Mouse (Mus musculus): ENCODE measurements around the gene Ly6g6f.

The Ly6g6f gene

DNA sequence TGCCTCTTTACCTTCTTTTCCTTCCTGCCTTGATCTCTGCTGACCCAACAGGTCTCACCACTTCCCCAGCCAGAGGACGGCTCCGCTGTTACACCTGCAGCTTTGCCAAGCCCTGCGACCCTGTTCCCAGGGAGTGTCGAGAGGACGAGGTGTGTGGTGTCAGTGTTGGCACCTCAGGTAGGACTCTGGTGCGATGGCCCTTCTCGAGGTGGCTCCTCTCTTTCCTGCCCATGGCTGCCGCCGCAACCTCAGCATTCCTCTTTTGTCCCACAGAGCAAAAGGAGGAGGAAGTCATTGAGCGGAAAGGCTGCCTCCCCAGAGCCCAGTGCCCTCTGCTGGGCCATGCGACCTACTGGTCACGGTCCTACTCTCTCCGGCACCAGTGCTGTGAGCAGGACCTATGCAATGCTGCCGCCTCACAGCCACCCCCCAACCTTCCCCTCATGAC is 7.6 kb downstream of the Ly6g6f start, which contains the start of gene Ly6g6d:
Gene Ly6g6d, minus strand, starts transcription at position 280 of the 448 bp plus-strand sequence.
- no peak for DNase-seq (ENCODE audit: low spot score)

- DNase-seq (ENCODE audit: low spot score): no peak
These were observed 8.1 kb downstream of the Ly6g6f start for GRCm38 (mm10) chr17:35077285-35077684.

GRCm38 (mm10) chr17:35076507-35077176 is 8.8 kb downstream of the Ly6g6f start, which contains the start of gene Ly6g6e:
TSS of gene Ly6g6e (plus strand) at chr17:35076902.
- DNase-seq (ENCODE audit: low spot score): no peak

DNA sequence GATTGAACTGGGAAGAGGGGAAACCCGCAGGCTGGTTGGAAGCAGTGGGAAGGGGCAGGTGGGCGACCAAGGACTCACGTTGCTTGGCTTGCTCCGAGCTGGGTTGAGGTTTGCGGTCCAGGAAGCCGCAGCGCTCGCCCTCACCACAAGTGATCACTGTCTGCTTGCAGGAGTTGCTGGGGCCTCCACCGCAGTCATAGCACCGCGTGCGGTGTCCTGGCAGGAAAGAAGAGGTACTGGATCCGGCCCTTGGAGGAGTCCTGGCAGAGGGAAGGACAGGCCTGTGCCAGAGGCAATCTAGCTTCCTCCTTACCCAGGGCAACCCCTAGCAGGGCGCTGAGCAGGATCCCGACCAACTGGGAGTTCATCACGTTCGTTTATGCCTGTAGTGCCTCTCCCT is 11.3 kb downstream of the Ly6g6f start:
- DNase-seq (ENCODE audit: low spot score): no peak

DNA sequence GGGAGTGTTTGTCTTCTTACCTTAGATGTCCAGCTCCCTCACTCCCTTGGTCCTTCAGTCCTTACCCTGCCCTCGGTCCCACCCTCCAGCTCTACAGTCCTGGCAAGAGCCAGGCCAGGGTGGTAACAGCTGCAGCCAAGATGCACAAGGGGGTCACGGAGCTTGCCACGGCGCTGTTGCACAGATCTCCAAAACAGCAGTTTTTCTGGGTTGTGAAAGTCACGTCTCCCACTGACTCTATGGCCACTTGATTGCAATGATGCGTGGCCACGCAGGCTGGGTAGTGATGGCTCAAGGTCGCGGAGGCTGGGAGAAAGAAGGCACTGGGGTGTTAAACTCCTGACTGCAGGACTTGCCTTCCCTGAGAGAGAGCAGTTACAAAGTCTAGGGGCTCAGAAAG is 14.0 kb downstream of the Ly6g6f start:
- DNase-seq (ENCODE audit: low spot score): no peak

GRCm38 (mm10) chr17:35070556-35071229 is 14.7 kb downstream of the Ly6g6f start:
- DNase-seq (ENCODE audit: low spot score): no peak

DNA sequence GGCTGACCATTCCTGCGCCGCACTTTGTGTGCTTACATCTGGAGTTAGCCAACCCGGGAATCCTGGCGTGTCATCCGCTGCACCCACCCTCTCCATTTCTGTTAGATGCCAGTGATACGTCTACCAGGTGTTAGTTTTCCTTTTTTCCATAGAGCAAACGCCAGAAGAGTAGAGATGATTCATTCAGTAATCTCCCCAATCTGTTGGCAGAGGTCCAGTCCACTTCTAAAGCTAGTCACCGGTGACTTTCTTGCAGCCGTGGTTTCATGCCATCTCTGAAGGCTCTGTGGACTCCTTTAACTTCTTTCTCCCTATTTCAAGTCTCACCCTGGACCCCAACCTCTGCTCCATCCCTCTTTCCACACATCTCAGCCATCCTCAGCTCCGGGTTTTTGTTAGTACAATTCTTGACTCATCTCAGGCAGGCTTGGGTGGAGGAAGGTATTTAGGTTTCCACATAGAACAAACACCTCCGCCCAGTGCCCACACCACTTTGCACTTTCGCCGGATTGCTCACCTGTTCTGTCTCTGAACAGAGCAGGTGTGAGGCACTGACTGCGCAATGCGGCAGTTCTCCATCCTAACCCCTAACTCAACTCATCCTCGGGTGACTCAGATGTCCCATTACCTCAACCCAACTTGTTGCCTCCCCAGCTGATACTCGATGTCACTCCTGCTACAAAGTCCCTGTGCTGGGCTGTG is 17.0 kb downstream of the Ly6g6f start:
- no peak for DNase-seq (ENCODE audit: low spot score)

DNA sequence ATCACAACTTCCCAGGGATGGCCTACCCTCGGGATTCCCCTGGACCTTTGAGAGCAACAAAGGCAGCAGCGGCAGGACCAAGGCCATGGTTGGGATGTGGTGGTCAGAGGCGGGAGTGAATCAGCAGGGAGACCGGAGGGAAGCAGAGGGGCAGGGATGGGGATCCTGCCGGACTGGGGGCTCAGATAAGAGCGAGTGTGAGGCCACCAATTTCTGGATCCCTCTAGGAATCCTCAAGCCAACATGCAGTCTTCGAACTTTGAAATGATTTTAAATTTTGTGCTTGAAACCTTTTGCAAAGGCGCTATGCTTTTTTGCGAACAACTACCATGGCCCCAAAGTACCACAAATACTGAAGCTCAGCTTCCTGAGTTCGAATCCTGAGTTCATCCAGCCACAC is 19.3 kb downstream of the Ly6g6f start, which contains the start of gene Mpig6b:
Gene Mpig6b, minus strand, starts transcription at position 101 of the 400 bp plus-strand sequence.
- no peak for DNase-seq (ENCODE audit: low spot score)

GRCm38 (mm10) chr17:35064951-35065947 is 20.2 kb downstream of the Ly6g6f start, which contains the start of gene Ly6g6c:
TSS of gene Ly6g6c (plus strand) at chr17:35065388.
- DNase-seq (ENCODE audit: low spot score): no peak

GRCm38 (mm10) chr17:35064378-35064877 is 21.0 kb downstream of the Ly6g6f start:
- no peak for DNase-seq (ENCODE audit: low spot score)

GRCm38 (mm10) chr17:35063466-35063865 is 21.9 kb downstream of the Ly6g6f start:
- DNase-seq (ENCODE audit: low spot score): no peak

DNA sequence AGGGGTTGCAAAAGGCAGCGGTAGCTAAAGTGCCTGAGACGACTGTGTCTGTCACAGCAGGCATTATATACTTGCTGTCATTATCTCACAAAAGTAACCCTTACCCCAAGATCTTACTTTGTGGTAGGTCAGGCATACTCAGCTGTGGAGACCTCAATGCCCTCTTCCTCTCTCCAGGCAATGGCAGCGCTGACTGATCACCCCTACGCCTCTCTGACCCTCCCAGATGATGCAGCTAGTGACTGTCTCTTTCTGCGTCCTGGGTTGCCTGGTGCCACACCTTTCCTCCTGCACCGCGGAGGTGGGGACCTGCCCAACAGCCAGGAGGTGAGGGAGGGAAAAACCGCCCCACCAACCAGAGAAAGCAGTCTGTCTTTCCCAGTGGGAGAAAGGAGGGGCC is 24.1 kb downstream of the Ly6g6f start:
- no peak for DNase-seq (ENCODE audit: low spot score)

DNA sequence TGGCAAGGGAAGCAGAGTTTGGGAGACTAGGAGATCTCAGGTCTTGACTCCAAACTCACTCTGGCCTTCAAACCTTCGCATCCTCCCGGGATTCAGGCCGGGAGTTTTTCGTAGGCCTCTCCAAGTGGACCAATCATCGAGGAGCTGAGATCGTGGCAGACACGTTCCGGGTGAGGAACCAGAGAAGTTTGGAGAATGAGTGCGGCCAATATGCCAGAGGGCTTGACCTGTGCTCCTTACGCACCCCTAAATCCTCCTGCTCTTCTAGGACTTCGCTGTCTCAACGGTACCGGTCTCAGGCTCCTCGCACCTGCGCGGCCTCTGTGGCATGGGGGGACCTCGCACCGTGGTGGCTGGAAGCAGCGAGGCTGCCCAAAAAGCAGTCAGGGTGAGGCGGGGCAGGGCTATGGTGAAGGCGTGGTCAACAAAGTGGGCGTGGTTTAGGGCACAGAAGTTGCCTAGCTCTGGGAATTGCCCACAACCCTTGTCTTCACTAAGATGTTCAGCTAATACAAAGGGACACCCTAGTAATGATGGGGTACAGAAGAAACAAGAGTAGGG is 24.6 kb downstream of the Ly6g6f start:
- no peak for DNase-seq (ENCODE audit: low spot score)

- no peak for DNase-seq (ENCODE audit: low spot score)
These were observed 25.3 kb downstream of the Ly6g6f start for GRCm38 (mm10) chr17:35060071-35060470.

GRCm38 (mm10) chr17:35058911-35059892 is 26.2 kb downstream of the Ly6g6f start, which contains the start of gene Ddah2:
TSS of gene Ddah2 (plus strand) at chr17:35059035.
- DNase-seq (ENCODE audit: low spot score): peak; percentile 83

- DNase-seq (ENCODE audit: low spot score): no peak
These were observed 27.1 kb downstream of the Ly6g6f start for GRCm38 (mm10) chr17:35058316-35058715.

- DNase-seq (ENCODE audit: low spot score): no peak
These were observed 28.3 kb downstream of the Ly6g6f start for GRCm38 (mm10) chr17:35057090-35057489.

- no peak for DNase-seq (ENCODE audit: low spot score)
These were observed 29.5 kb downstream of the Ly6g6f start for GRCm38 (mm10) chr17:35055691-35056495.

Measured in ovary, postnatal 10 days (tissue).